Mouse (Mus musculus) ES-E14 (cell line): ENCODE measurements around the gene Zfp287. TPM values are rescaled to one million over a fixed set of nuclear protein-coding genes. Genes with fewer than 3 reads are reported as not detected.
A peak's percentile ranks its signal among the peaks of the same experiment; 100 is the strongest.

Experiments used
- DNase-seq: peaks from one replicate; pipeline ENCODE4 v3.0.0-alpha.2; 2013; ENCODE audit warnings: low read depth, low spot score
- H3K27ac ChIP-seq: 2 replicates; pipeline ENCODE4 v1.5.1; 2012; ENCODE audit warnings: low read depth, mild to moderate bottlenecking, low read length, moderate library complexity, mixed read lengths; ENCODE audit not compliant: poor library complexity, insufficient read depth, severe bottlenecking
- H3K36me3 ChIP-seq: 2 replicates; pipeline ENCODE4 v1.6.1; 2012; ENCODE audit warnings: mild to moderate bottlenecking, low read length, moderate library complexity, mixed read lengths; ENCODE audit not compliant: control insufficient read depth, poor library complexity, insufficient read depth, severe bottlenecking
- H3K4me1 ChIP-seq, 2 experiments: fragments of 150-350 bp in 1 of 2; sonication (generic) in 1 of 2; 2 replicates each; pipeline ENCODE4 v1.6.1; 2012; ENCODE audit warnings: low read length in 2 of 2, mild to moderate bottlenecking in 1 of 2, mixed read lengths in 1 of 2; ENCODE audit not compliant: control insufficient read depth in 2 of 2, insufficient read depth in 2 of 2, poor library complexity in 1 of 2
- H3K4me3 ChIP-seq, 2 experiments: fragments of 150-350 bp in 1 of 2; sonication (generic) in 1 of 2; 2 replicates each; pipeline ENCODE4 v1.5.1; 2012; ENCODE audit warnings: low read length in 2 of 2, low read depth in 1 of 2, mild to moderate bottlenecking in 1 of 2, mixed read lengths in 1 of 2; ENCODE audit not compliant: insufficient read depth in 1 of 2, poor library complexity in 1 of 2, severe bottlenecking in 1 of 2
- H3K9ac ChIP-seq: 2 replicates; pipeline ENCODE4 v1.6.1; 2012; ENCODE audit warnings: low read depth, mild to moderate bottlenecking, low read length, mixed read lengths; ENCODE audit not compliant: poor library complexity, insufficient read depth, severe bottlenecking
- H3K9me3 ChIP-seq: fragments of 150-350 bp; sonication (generic); 2 replicates; pipeline ENCODE4 v1.6.1; 2012; ENCODE audit warnings: low read depth, mild to moderate bottlenecking, low read length; ENCODE audit not compliant: control insufficient read depth, insufficient read depth
- CHD2 ChIP-seq: IDR thresholded peaks from 2 replicates; pipeline ENCODE4 v1.6.1; 2014; ENCODE audit warnings: mild to moderate bottlenecking, low read depth, low read length, inconsistent platforms
- HCFC1 ChIP-seq: IDR thresholded peaks from 2 replicates; pipeline ENCODE4 v1.6.1; 2012; ENCODE audit warnings: low read length, inconsistent platforms, borderline replicate concordance; ENCODE audit not compliant: insufficient read depth
- MAFK ChIP-seq: IDR thresholded peaks from 2 replicates; pipeline ENCODE4 v1.6.1; 2014; ENCODE audit warnings: mild to moderate bottlenecking, low read depth, low read length, inconsistent platforms; ENCODE audit not compliant: insufficient read depth
- ZC3H11A ChIP-seq: IDR thresholded peaks from 2 replicates; pipeline ENCODE4 v1.6.1; 2012; ENCODE audit warnings: low read depth, mild to moderate bottlenecking, inconsistent platforms, low read length, borderline replicate concordance
- ZNF384 ChIP-seq: IDR thresholded peaks from 2 replicates; pipeline ENCODE4 v1.6.1; 2012; ENCODE audit warnings: low read depth, low read length, inconsistent platforms
- in situ Hi-C, 2 experiments: fragments of 600-800 bp; cut with MboI; formaldehyde crosslinking; loops; one replicate each; pipeline ENCODE4 v1.15.1; 2025; ENCODE audit warnings: low sequenced_read_pairs in 2 of 2, inconsistent platforms in 1 of 2; ENCODE audit not compliant: unreplicated experiment in 2 of 2
- total RNA-seq: library from RNA; depleted of rRNA; stranded (reverse); fragments of 300-350 nt; gene quantifications from 2 replicates; pipeline ENCODE4 v1.2.3, GENCODE M21; 2012

Zfp287 gene
- total RNA-seq, 1 experiment = 3.6 TPM

- TF ChIP-seq ZC3H11A (no peak), CHD2 (peak; percentile 44; the same call in 1 of the 2 replicates)
- in situ Hi-C loops = loop anchor here (10.0 to 25.0 kb wide), 2 partner anchors 157 to 379 kb away; partner anchors contain the start of gene Pmp22 (in 1 of the 2)
Measured at GRCm38 (mm10) chr11:62757906-62758305, 26.2 kb upstream of the Zfp287 start.

GRCm38 (mm10) chr11:62757143-62757507, 25.4 kb upstream of the Zfp287 start:
- Histone ChIP-seq H3K9ac (no peak overlapping the region), H3K9me3 (no peaks in the 10 kb centered on the region), H3K27ac (no peak overlapping the region), H3K4me3 (0 out of 4 replicates have a peak overlapping the region, but pooled peaks of 1 of the 2 experiments have one; percentile 17), H3K4me1 (0 out of 4 replicates have a peak, but pooled peaks cover 0 to 3% of the 10 kb centered on the region in 2 experiments), H3K36me3 (no peaks in the 10 kb centered on the region)
- DNase-seq = no peak
- in situ Hi-C loops = loop anchor here (10.0 to 25.0 kb wide), 2 partner anchors 158 to 380 kb away; partner anchors contain the start of gene Pmp22 (in 1 of the 2)
- TF ChIP-seq HCFC1 (no peak), CHD2 (no peak), ZC3H11A (no peak), ZNF384 (no peak), MAFK (no peak)

More at GRCm38 (mm10) chr11:62757906-62758305, 26.2 kb upstream of the Zfp287 start:
- Histone ChIP-seq H3K27ac (no peak overlapping the region), H3K36me3 (no peaks in the 10 kb centered on the region), H3K4me1 (0 out of 4 replicates have a peak, but pooled peaks cover 0 to 3% of the 10 kb centered on the region in 2 experiments), H3K4me3 (no peak overlapping the region), H3K9ac (no peak overlapping the region), H3K9me3 (no peaks in the 10 kb centered on the region)
- DNase-seq = no peak

GRCm38 (mm10) chr11:62756456-62757142, 24.9 kb upstream of the Zfp287 start:
- Histone ChIP-seq H3K9me3 (no peaks in the 10 kb centered on the region), H3K4me3 (peak overlapping the region; percentile 5 to 22; a peak in 3 of 4 replicates), H3K9ac (no peak overlapping the region; the same call in 1 of the 2 replicates), H3K4me1 (0 out of 4 replicates have a peak, but pooled peaks cover 0 to 3% of the 10 kb centered on the region in 2 experiments), H3K36me3 (no peaks in the 10 kb centered on the region), H3K27ac (no peak overlapping the region)
- in situ Hi-C loops = loop anchor here (10.0 to 25.0 kb wide), 2 partner anchors 158 to 381 kb away; partner anchors contain the start of gene Pmp22 (in 1 of the 2)
- TF ChIP-seq ZC3H11A = peak; percentile 84
- TF ChIP-seq ZNF384 = 0 out of 2 replicates have a peak, but pooled peaks have one; percentile 32
- TF ChIP-seq MAFK = no peak
- no peak for TF ChIP-seq CHD2
- peak; percentile 72 for TF ChIP-seq HCFC1
- peak; percentile 94 for DNase-seq

- H3K9me3 ChIP-seq = no peaks in the 10 kb centered on the region
- TF ChIP-seq CHD2 (no peak), HCFC1 (no peak), ZC3H11A (no peak), MAFK (no peak), ZNF384 (no peak)
- no peaks in the 10 kb centered on the region for H3K36me3 ChIP-seq
- H3K4me3 ChIP-seq = no peak within 1 kb of the TSS
- 0 out of 4 replicates have a peak, but pooled peaks cover 0 to 3% of the 10 kb centered on the region in 2 experiments for H3K4me1 ChIP-seq
- H3K27ac ChIP-seq = no peak within 1 kb of the TSS
- in situ Hi-C loops = loop anchor here (10.0 to 25.0 kb wide), 2 partner anchors 162 to 385 kb away; partner anchors contain the start of gene Pmp22 (in 1 of the 2)
- no peak within 1 kb of the TSS for H3K9ac ChIP-seq
- no peak for DNase-seq
Measured at GRCm38 (mm10) chr11:62752780-62753179, 21.1 kb upstream of the Zfp287 start, which contains the start of gene Gm10428. TSS of gene Gm10428 (plus strand) at chr11:62753100.
